21 mouse cellular contexts compared by ENCODE assay signal in genomic region chr12:54410038-54410605, GRCm38 (mm10).
DNase-seq lines count a peak whose midpoint lies in the region; ATAC-seq and TF ChIP-seq lines count a peak whose summit lies in the region.
"Had no signal": no experiment of that assay in that cellular context is flagged by ENCODE, and none has a peak within 500 bp of the region (broad histone marks: within the 10 kb centered on the region; RNA-seq: fewer than 3 reads in every experiment).

No protein-coding gene starts in this region.

- no peaks in the 10 kb centered on the region for H3K27me3 ChIP-seq in hindbrain, embryonic 11.5 days (ENCODE audit: control insufficient read depth, insufficient read depth, low read length)
- no peaks in the 10 kb centered on the region for H3K27me3 ChIP-seq in hindbrain, embryonic 13.5 days
- no peaks in the 10 kb centered on the region for H3K27me3 ChIP-seq in forebrain, embryonic 15.5 days
- H3K27me3 ChIP-seq in midbrain, postnatal 0 days (ENCODE audit: insufficient read depth, low read length): no peaks in the 10 kb centered on the region
- no peaks in the 10 kb centered on the region for H3K27me3 ChIP-seq in kidney, embryonic 14.5 days (ENCODE audit: control insufficient read depth, insufficient read depth, low read length)
- H3K27me3 ChIP-seq: kidney, embryonic 15.5 days; liver, embryonic 12.5 days; neural tube, embryonic 12.5 days had no signal

- H3K9me3 ChIP-seq in hindbrain, embryonic 11.5 days (ENCODE audit: control insufficient read depth, low read length): no peaks in the 10 kb centered on the region
- no peaks in the 10 kb centered on the region for H3K9me3 ChIP-seq in hindbrain, embryonic 13.5 days
- H3K9me3 ChIP-seq in forebrain, embryonic 15.5 days: no peaks in the 10 kb centered on the region
- H3K9me3 ChIP-seq in midbrain, postnatal 0 days (ENCODE audit: low read length): no peaks in the 10 kb centered on the region
- no peaks in the 10 kb centered on the region for H3K9me3 ChIP-seq in kidney, embryonic 14.5 days (ENCODE audit: control insufficient read depth, low read length)
- H3K9me3 ChIP-seq: heart, embryonic 10.5 days; kidney, embryonic 15.5 days; liver, embryonic 12.5 days; neural tube, embryonic 12.5 days had no signal

- TF ChIP-seq POLR2A in brain, embryonic 14.5 days (IDR thresholded peaks at IDR 0.05; ENCODE audit: borderline replicate concordance, extremely low read depth, insufficient read depth, insufficient read length, poor library complexity, severe bottlenecking): no peak

- 28% methylated on average over 7 of the region's 7 CpGs for WGBS in hindbrain, embryonic 11.5 days
- 21% methylated on average over 7 of the region's 7 CpGs for WGBS in hindbrain, embryonic 13.5 days
- WGBS in forebrain, embryonic 15.5 days: 9% methylated on average over 7 of the region's 7 CpGs
- 29% methylated on average over 7 of the region's 7 CpGs for WGBS in midbrain, postnatal 0 days
- 71% methylated on average over 7 of the region's 7 CpGs for WGBS in kidney, embryonic 14.5 days

- H3K4me2 ChIP-seq in hindbrain, embryonic 11.5 days (replicated peaks; ENCODE audit: low read depth, low read length): no peak overlapping the region
- H3K4me2 ChIP-seq in hindbrain, embryonic 13.5 days: no peak overlapping the region
- H3K4me2 ChIP-seq in forebrain, embryonic 15.5 days (replicated peaks): no peak overlapping the region
- no peak overlapping the region for H3K4me2 ChIP-seq in midbrain, postnatal 0 days (ENCODE audit: low read depth, low read length, poor library complexity, severe bottlenecking)
- H3K4me2 ChIP-seq in kidney, embryonic 14.5 days (replicated peaks; ENCODE audit: low read depth, low read length): no peak overlapping the region
- H3K4me2 ChIP-seq: kidney, embryonic 15.5 days; liver, embryonic 12.5 days; lung, embryonic 14.5 days; neural tube, embryonic 12.5 days had no signal

- H3K9ac ChIP-seq in hindbrain, embryonic 11.5 days (ENCODE audit: low read depth, low read length): no peak overlapping the region
- no peak overlapping the region for H3K9ac ChIP-seq in hindbrain, embryonic 13.5 days
- peak overlapping the region; percentile 13; the same call in 1 of the 2 replicates for H3K9ac ChIP-seq in forebrain, embryonic 15.5 days (replicated peaks)
- no peak overlapping the region for H3K9ac ChIP-seq in midbrain, postnatal 0 days (replicated peaks; ENCODE audit: low read length, poor library complexity, severe bottlenecking)
- no peak overlapping the region for H3K9ac ChIP-seq in kidney, embryonic 14.5 days (ENCODE audit: low read depth, low read length)
- H3K9ac ChIP-seq: kidney, embryonic 15.5 days; liver, embryonic 12.5 days; lung, embryonic 14.5 days; neural tube, embryonic 12.5 days had no signal

- no peak for TF ChIP-seq CTCF in brain, embryonic 14.5 days (IDR thresholded peaks at IDR 0.05; ENCODE audit: borderline replicate concordance, extremely low read depth, insufficient read depth, insufficient read length)
- TF ChIP-seq CTCF in midbrain, postnatal 0 days (IDR thresholded peaks at IDR 0.05): no peak

- DNase-seq in hindbrain, embryonic 11.5 days (ENCODE audit: low spot score): peak; percentile 14
- DNase-seq in brain, embryonic 14.5 days (ENCODE audit: low read depth): peak; percentile 78
- DNase-seq in midbrain, postnatal 0 days (ENCODE audit: low spot score): peak; percentile 41
- no peak for DNase-seq in frontal cortex, postnatal 14 days (ENCODE audit: low spot score in 2 of 2)
- DNase-seq in T-cell, adult 2 months (ENCODE audit: low spot score): no peak
- DNase-seq: adrenal gland, postnatal 36 days; cerebellum, adult 9-11 months; embryo, embryonic 11 days; gastrocnemius, postnatal 36 days; heart, postnatal 10 days; layer of hippocampus, postnatal 36 days; lung, embryonic 14.5 days; right cerebral cortex, postnatal 25 days had no signal

- H3K36me3 ChIP-seq in hindbrain, embryonic 11.5 days (ENCODE audit: control insufficient read depth, insufficient read depth, low read length): no peaks in the 10 kb centered on the region
- H3K36me3 ChIP-seq in hindbrain, embryonic 13.5 days: no peaks in the 10 kb centered on the region
- H3K36me3 ChIP-seq in forebrain, embryonic 15.5 days: no peaks in the 10 kb centered on the region
- H3K36me3 ChIP-seq in midbrain, postnatal 0 days (ENCODE audit: insufficient read depth, low read length): no peaks in the 10 kb centered on the region
- H3K36me3 ChIP-seq in kidney, embryonic 14.5 days (ENCODE audit: control insufficient read depth, insufficient read depth, low read length): no peaks in the 10 kb centered on the region
- H3K36me3 ChIP-seq: heart, embryonic 10.5 days; kidney, embryonic 15.5 days; liver, embryonic 12.5 days; neural tube, embryonic 12.5 days had no signal

- H3K27ac ChIP-seq in hindbrain, embryonic 11.5 days (ENCODE audit: low read depth, low read length): no peak overlapping the region
- H3K27ac ChIP-seq in hindbrain, embryonic 13.5 days: no peak overlapping the region
- peak overlapping the region; percentile 32 for H3K27ac ChIP-seq in forebrain, embryonic 15.5 days (replicated peaks)
- H3K27ac ChIP-seq in midbrain, postnatal 0 days (ENCODE audit: low read depth, low read length): no peak overlapping the region
- no peak overlapping the region for H3K27ac ChIP-seq in kidney, embryonic 14.5 days (ENCODE audit: low read depth, low read length)
- H3K27ac ChIP-seq: heart, embryonic 10.5 days; kidney, embryonic 15.5 days; liver, embryonic 12.5 days; macrophage; neural tube, embryonic 12.5 days had no signal

- H3K4me3 ChIP-seq in hindbrain, embryonic 11.5 days (ENCODE audit: low read depth, low read length): no peak overlapping the region
- no peak overlapping the region for H3K4me3 ChIP-seq in hindbrain, embryonic 13.5 days
- H3K4me3 ChIP-seq in forebrain, embryonic 15.5 days: no peak overlapping the region
- H3K4me3 ChIP-seq in midbrain, postnatal 0 days (ENCODE audit: low read depth, low read length): no peak overlapping the region
- no peak overlapping the region for H3K4me3 ChIP-seq in kidney, embryonic 14.5 days (ENCODE audit: low read length)
- H3K4me3 ChIP-seq: heart, embryonic 10.5 days; kidney, embryonic 15.5 days; liver, embryonic 12.5 days; neural tube, embryonic 12.5 days had no signal

- H3K4me1 ChIP-seq in hindbrain, embryonic 11.5 days (replicated peaks; ENCODE audit: control insufficient read depth, insufficient read depth, low read length): no peaks in the 10 kb centered on the region
- H3K4me1 ChIP-seq in hindbrain, embryonic 13.5 days (replicated peaks): peaks cover 11% of the 10 kb centered on the region
- peaks cover 10% of the 10 kb centered on the region for H3K4me1 ChIP-seq in forebrain, embryonic 15.5 days
- H3K4me1 ChIP-seq in midbrain, postnatal 0 days (ENCODE audit: insufficient read depth, low read length): no peaks in the 10 kb centered on the region
- H3K4me1 ChIP-seq in kidney, embryonic 14.5 days (ENCODE audit: control insufficient read depth, insufficient read depth, low read length): no peaks in the 10 kb centered on the region
- H3K4me1 ChIP-seq: liver, embryonic 12.5 days; neural tube, embryonic 12.5 days had no signal

- no peak for ATAC-seq in hindbrain, embryonic 11.5 days (ENCODE audit: low FRiP score)
- no peak for ATAC-seq in hindbrain, embryonic 13.5 days (ENCODE audit: low FRiP score)
- 0 out of 2 replicates have a peak, but pooled peaks have one; percentile 19 for ATAC-seq in forebrain, embryonic 15.5 days (replicated peaks)
- no peak for ATAC-seq in midbrain, postnatal 0 days (ENCODE audit: low FRiP score)
- ATAC-seq in kidney, embryonic 14.5 days (ENCODE audit: low FRiP score, low TSS enrichment): no peak
- ATAC-seq: liver, embryonic 12.5 days had no signal

Comparison
In these comparisons a context has a peak if more than half of its experiments do, and no peak if none do; other contexts are left out.
1. DNase-seq: peak in hindbrain, embryonic 11.5 days (single experiment), brain, embryonic 14.5 days (single experiment) and midbrain, postnatal 0 days (single experiment); none in frontal cortex, postnatal 14 days (0 of 2) and T-cell, adult 2 months (single experiment).